Mouse (Mus musculus) lung, embryonic 15.5 days (tissue): Measurements from ENCODE around the gene Plekhh2. TPM values are rescaled to one million over a fixed set of nuclear protein-coding genes. Genes with fewer than 3 reads are reported as not detected.

Experiments
- ATAC-seq: fragments of 200-750 bp; cut with Nextera tagmentation; 2 replicates; pipeline ENCODE4 v1.8.0; 2017; ENCODE audit warnings: moderate number of reproducible peaks, borderline replicate concordance; ENCODE audit not compliant: low FRiP score, low TSS enrichment; ENCODE audit errors: extremely low read depth
- H3K27ac ChIP-seq: fragments of 300-500 bp; sonication (generic); 2 replicates; pipeline ENCODE4 v1.5.1; 2015; ENCODE audit warnings: moderate library complexity, mild to moderate bottlenecking, inconsistent platforms
- H3K27me3 ChIP-seq: fragments of 300-500 bp; sonication (generic); 2 replicates; pipeline ENCODE4 v1.6.1; 2015; ENCODE audit warnings: inconsistent platforms
- H3K36me3 ChIP-seq: fragments of 300-500 bp; sonication (generic); 2 replicates; pipeline ENCODE4 v1.6.1; 2015; ENCODE audit warnings: inconsistent platforms
- H3K4me1 ChIP-seq: fragments of 300-500 bp; sonication (generic); 2 replicates; pipeline ENCODE4 v1.6.1; 2015; ENCODE audit warnings: inconsistent platforms
- H3K4me2 ChIP-seq: fragments of 300-500 bp; sonication (generic); 2 replicates; pipeline ENCODE4 v1.6.1; 2015; ENCODE audit warnings: inconsistent platforms, mild to moderate bottlenecking, moderate library complexity
- H3K4me3 ChIP-seq: fragments of 300-500 bp; sonication (generic); 2 replicates; pipeline ENCODE4 v1.5.1; 2015; ENCODE audit warnings: mild to moderate bottlenecking, inconsistent platforms
- H3K9ac ChIP-seq: fragments of 300-500 bp; sonication (generic); 2 replicates; pipeline ENCODE4 v1.6.1; 2015; ENCODE audit warnings: inconsistent platforms
- H3K9me3 ChIP-seq: fragments of 300-500 bp; sonication (generic); 2 replicates; pipeline ENCODE4 v1.6.1; 2016; ENCODE audit warnings: inconsistent platforms
- WGBS: fragments of 180-500 bp; shearing (Covaris S2); methylation state at CpG from one replicate; pipeline ENCODE4 v1.1.7; 2015; 5-methylcytosine and 5-hydroxymethylcytosine counted together
- polyA plus RNA-seq: library from polyadenylated mRNA; unstranded; fragments of >200 nt; fragmentation: Nextera tagmentation; extraction: Ambion mirVana; gene quantifications from 2 replicates; pipeline ENCODE4 v1.2.1, GENCODE M21; 2015

Plekhh2 gene
- polyA plus RNA-seq, 1 experiment from 2014 or later: 8.8 TPM

GRCm38 (mm10) chr17:84650302-84651017 is 138.8 kb downstream of the Plekhh2 start:
- Histone ChIP-seq H3K27ac (no peak overlapping the region), H3K27me3 (no peaks in the 10 kb centered on the region), H3K9me3 (no peaks in the 10 kb centered on the region), H3K36me3 (no peaks in the 10 kb centered on the region), H3K9ac (no peak overlapping the region), H3K4me2 (no peak overlapping the region), H3K4me3 (no peak overlapping the region), H3K4me1 (peaks cover 6% of the 10 kb centered on the region; the same call in 1 of the 2 replicates)
- WGBS: 71% methylated on average over 9 of the region's 9 CpGs
- peak; percentile 42; the same call in 1 of the 2 replicates for ATAC-seq

GRCm38 (mm10) chr17:84653544-84653943 is 141.8 kb downstream of the Plekhh2 start:
- WGBS: 88% methylated on average over 9 of the region's 9 CpGs
- H3K4me1 ChIP-seq: peaks cover 17% of the 10 kb centered on the region
- no peaks in the 10 kb centered on the region for H3K27me3 ChIP-seq
- H3K9ac ChIP-seq: no peak overlapping the region
- no peak overlapping the region for H3K27ac ChIP-seq
- no peaks in the 10 kb centered on the region for H3K9me3 ChIP-seq
- H3K4me2 ChIP-seq: no peak overlapping the region
- ATAC-seq: no peak
- H3K36me3 ChIP-seq: no peaks in the 10 kb centered on the region
- H3K4me3 ChIP-seq: no peak overlapping the region

GRCm38 (mm10) chr17:84656205-84656604 is 144.5 kb downstream of the Plekhh2 start:
- no peaks in the 10 kb centered on the region for H3K9me3 ChIP-seq
- no peak overlapping the region for H3K4me2 ChIP-seq
- H3K36me3 ChIP-seq: no peaks in the 10 kb centered on the region
- no peak overlapping the region for H3K27ac ChIP-seq
- no peaks in the 10 kb centered on the region for H3K27me3 ChIP-seq
- 59% methylated on average over 5 of the region's 5 CpGs for WGBS
- no peak overlapping the region for H3K9ac ChIP-seq
- H3K4me3 ChIP-seq: no peak overlapping the region
- no peak for ATAC-seq
- H3K4me1 ChIP-seq: peaks cover 10% of the 10 kb centered on the region

GRCm38 (mm10) chr17:84656653-84657421 is 145.1 kb downstream of the Plekhh2 start:
- no peak for ATAC-seq

GRCm38 (mm10) chr17:84657422-84657732 is 145.7 kb downstream of the Plekhh2 start:
- 49% methylated on average over 3 of the region's 3 CpGs for WGBS
- Histone ChIP-seq H3K9ac (no peak overlapping the region), H3K9me3 (no peaks in the 10 kb centered on the region), H3K27ac (no peak overlapping the region), H3K4me3 (no peak overlapping the region), H3K27me3 (no peaks in the 10 kb centered on the region), H3K4me1 (peaks cover 10% of the 10 kb centered on the region), H3K4me2 (no peak overlapping the region), H3K36me3 (no peaks in the 10 kb centered on the region)
- ATAC-seq: no peak

More at GRCm38 (mm10) chr17:84656653-84657421, 145.1 kb downstream of the Plekhh2 start:
- no peaks in the 10 kb centered on the region for H3K27me3 ChIP-seq
- WGBS: 53% methylated on average over 19 of the region's 19 CpGs
- no peak overlapping the region for H3K27ac ChIP-seq
- H3K4me2 ChIP-seq: no peak overlapping the region
- no peaks in the 10 kb centered on the region for H3K36me3 ChIP-seq
- H3K4me1 ChIP-seq: peaks cover 10% of the 10 kb centered on the region
- no peak overlapping the region for H3K9ac ChIP-seq
- H3K4me3 ChIP-seq: no peak overlapping the region
- no peaks in the 10 kb centered on the region for H3K9me3 ChIP-seq

GRCm38 (mm10) chr17:84657782-84658181 is 146.1 kb downstream of the Plekhh2 start:
- Histone ChIP-seq H3K27me3 (no peaks in the 10 kb centered on the region), H3K36me3 (no peaks in the 10 kb centered on the region), H3K4me2 (no peak overlapping the region), H3K9ac (no peak overlapping the region), H3K4me3 (no peak overlapping the region), H3K9me3 (no peaks in the 10 kb centered on the region), H3K4me1 (peaks cover 10% of the 10 kb centered on the region), H3K27ac (no peak overlapping the region)
- ATAC-seq: 0 out of 2 replicates have a peak, but pooled peaks have one; percentile 39
- 56% methylated on average over 7 of the region's 7 CpGs for WGBS

GRCm38 (mm10) chr17:84658195-84658594 is 146.5 kb downstream of the Plekhh2 start:
- H3K9me3 ChIP-seq: no peaks in the 10 kb centered on the region
- no peak overlapping the region for H3K4me2 ChIP-seq
- no peak for ATAC-seq
- H3K4me1 ChIP-seq: peaks cover 10% of the 10 kb centered on the region
- 35% methylated on average over 5 of the region's 5 CpGs for WGBS
- no peak overlapping the region for H3K4me3 ChIP-seq
- no peak overlapping the region for H3K27ac ChIP-seq
- no peak overlapping the region for H3K9ac ChIP-seq
- no peaks in the 10 kb centered on the region for H3K36me3 ChIP-seq
- no peaks in the 10 kb centered on the region for H3K27me3 ChIP-seq

GRCm38 (mm10) chr17:84658951-84659350 is 147.3 kb downstream of the Plekhh2 start:
- no peak overlapping the region for H3K9ac ChIP-seq
- no peaks in the 10 kb centered on the region for H3K36me3 ChIP-seq
- no peak overlapping the region for H3K27ac ChIP-seq
- WGBS: 76% methylated on average over 8 of the region's 8 CpGs
- no peak for ATAC-seq
- no peaks in the 10 kb centered on the region for H3K9me3 ChIP-seq
- H3K27me3 ChIP-seq: no peaks in the 10 kb centered on the region
- H3K4me3 ChIP-seq: no peak overlapping the region
- peaks cover 10% of the 10 kb centered on the region for H3K4me1 ChIP-seq
- no peak overlapping the region for H3K4me2 ChIP-seq

- no peak overlapping the region for H3K27ac ChIP-seq
Observed at GRCm38 (mm10) chr17:84665053-84665452, 153.4 kb downstream of the Plekhh2 start.

GRCm38 (mm10) chr17:84665691-84666090 is 154.0 kb downstream of the Plekhh2 start:
- Histone ChIP-seq H3K4me3 (no peak overlapping the region), H3K9me3 (no peaks in the 10 kb centered on the region), H3K9ac (no peak overlapping the region), H3K4me2 (no peak overlapping the region), H3K4me1 (no peaks in the 10 kb centered on the region), H3K27me3 (no peaks in the 10 kb centered on the region), H3K27ac (no peak overlapping the region), H3K36me3 (no peaks in the 10 kb centered on the region)
- no peak for ATAC-seq
- WGBS: 28% methylated on average over 9 of the region's 9 CpGs

More at GRCm38 (mm10) chr17:84665053-84665452, 153.4 kb downstream of the Plekhh2 start:
- Histone ChIP-seq H3K27me3 (no peaks in the 10 kb centered on the region), H3K4me1 (no peaks in the 10 kb centered on the region), H3K9ac (no peak overlapping the region), H3K4me3 (no peak overlapping the region), H3K9me3 (no peaks in the 10 kb centered on the region), H3K36me3 (no peaks in the 10 kb centered on the region), H3K4me2 (no peak overlapping the region)
- WGBS: 35% methylated on average over 10 of the region's 10 CpGs
- ATAC-seq: no peak

GRCm38 (mm10) chr17:84667848-84668247 is 156.2 kb downstream of the Plekhh2 start:
- H3K4me1 ChIP-seq: 0 out of 2 replicates have a peak, but pooled peaks cover 9% of the 10 kb centered on the region
- H3K4me2 ChIP-seq: no peak overlapping the region
- no peak overlapping the region for H3K9ac ChIP-seq
- WGBS: 91% methylated on average over 3 of the region's 3 CpGs
- no peaks in the 10 kb centered on the region for H3K36me3 ChIP-seq
- H3K4me3 ChIP-seq: no peak overlapping the region
- H3K9me3 ChIP-seq: no peaks in the 10 kb centered on the region
- no peak overlapping the region for H3K27ac ChIP-seq
- no peaks in the 10 kb centered on the region for H3K27me3 ChIP-seq
- no peak for ATAC-seq
